Mouse (Mus musculus): ENCODE data around the gene Got1. TPM values are rescaled to one million over a fixed set of nuclear protein-coding genes. Genes with fewer than 3 reads are reported as not detected.
A peak's percentile ranks its signal among the peaks of the same experiment; 100 is the strongest.
"Not testable (repeated sequence)": the region's sequence is repeated elsewhere in the genome, so short reads cannot be mapped to it uniquely, and the experiment has no call there.

The Got1 gene
- total and polyA plus RNA-seq, 3 experiments = 12.7 to 60.3 (median 57.9) TPM

- Histone ChIP-seq H3K9me3 (replicated peaks) (no peaks in the 10 kb centered on the region), H3K27me3 (ENCODE audit: insufficient read depth, low read length) (no peaks in the 10 kb centered on the region), H3K4me1 (ENCODE audit: insufficient read depth, low read depth, low read length) (no peaks in the 10 kb centered on the region), H3K36me3 (replicated peaks) (peaks cover 89% of the 10 kb centered on the region), H3K4me3 (ENCODE audit: low read depth, low read length) (no peak overlapping the region)
- no peak for DNase-seq (ENCODE audit: low spot score)
- TF ChIP-seq TAL1 (conservative IDR thresholded peaks at IDR 0.05; ENCODE audit: low read depth, low read length) (no peak), GATA1 (IDR thresholded peaks at IDR 0.05; ENCODE audit: borderline replicate concordance, low read length) (no peak), CTCF (IDR thresholded peaks at IDR 0.05; ENCODE audit: low read depth, low read length) (no peak), POLR2AphosphoS5 (IDR thresholded peaks at IDR 0.05; ENCODE audit: insufficient replicate concordance, low read depth, low read length) (no peak), GATA2 (IDR thresholded peaks at IDR 0.05; ENCODE audit: borderline replicate concordance, low read depth, low read length) (no peak)
- no peak for ATAC-seq (ENCODE audit: extremely low read depth, insufficient number of reproducible peaks, low FRiP score, poor library complexity, severe bottlenecking)
Measured at GRCm38 (mm10) chr19:43498874-43499273, 25.5 kb downstream of the Got1 start.

GRCm38 (mm10) chr19:43497440-43497839, 27.0 kb downstream of the Got1 start:
- DNase-seq (ENCODE audit: low spot score) (no peak), ATAC-seq (ENCODE audit: extremely low read depth, insufficient number of reproducible peaks, low FRiP score, poor library complexity, severe bottlenecking) (no peak)
- H3K4me1 ChIP-seq (ENCODE audit: insufficient read depth, low read depth, low read length) = no peaks in the 10 kb centered on the region
- peaks cover 90% of the 10 kb centered on the region for H3K36me3 ChIP-seq (replicated peaks)
- H3K9me3 ChIP-seq (replicated peaks) = no peaks in the 10 kb centered on the region
- no peaks in the 10 kb centered on the region for H3K27me3 ChIP-seq (ENCODE audit: insufficient read depth, low read length)
- H3K4me3 ChIP-seq (ENCODE audit: low read depth, low read length) = no peak overlapping the region
- TF ChIP-seq TAL1 (conservative IDR thresholded peaks at IDR 0.05; ENCODE audit: low read depth, low read length) (no peak), GATA2 (IDR thresholded peaks at IDR 0.05; ENCODE audit: borderline replicate concordance, low read depth, low read length) (no peak), GATA1 (IDR thresholded peaks at IDR 0.05; ENCODE audit: borderline replicate concordance, low read length) (no peak), POLR2AphosphoS5 (IDR thresholded peaks at IDR 0.05; ENCODE audit: insufficient replicate concordance, low read depth, low read length) (no peak), CTCF (IDR thresholded peaks at IDR 0.05; ENCODE audit: low read depth, low read length) (no peak)

- no peak overlapping the region for H3K4me3 ChIP-seq (ENCODE audit: low read depth, low read length)
- H3K27me3 ChIP-seq (ENCODE audit: insufficient read depth, low read length) = no peaks in the 10 kb centered on the region
- H3K4me1 ChIP-seq (ENCODE audit: insufficient read depth, low read depth, low read length) = no peaks in the 10 kb centered on the region
- DNase-seq (ENCODE audit: low spot score) = peak; percentile 43
- ATAC-seq (ENCODE audit: extremely low read depth, insufficient number of reproducible peaks, low FRiP score, poor library complexity, severe bottlenecking) = peak; percentile 22; the same call in 1 of the 2 replicates
- no peaks in the 10 kb centered on the region for H3K9me3 ChIP-seq (replicated peaks)
- TF ChIP-seq GATA2 (IDR thresholded peaks at IDR 0.05; ENCODE audit: borderline replicate concordance, low read depth, low read length) (no peak), CTCF (IDR thresholded peaks at IDR 0.05; ENCODE audit: low read depth, low read length) (peak; percentile 92), TAL1 (conservative IDR thresholded peaks at IDR 0.05; ENCODE audit: low read depth, low read length) (no peak)
- peaks cover 92% of the 10 kb centered on the region for H3K36me3 ChIP-seq (replicated peaks)
Measured at GRCm38 (mm10) chr19:43495846-43496245, 28.6 kb downstream of the Got1 start.

- ATAC-seq (ENCODE audit: extremely low read depth, insufficient number of reproducible peaks, low FRiP score, poor library complexity, severe bottlenecking) = no peak
- no peaks in the 10 kb centered on the region for H3K4me1 ChIP-seq (ENCODE audit: insufficient read depth, low read depth, low read length)
- H3K36me3 ChIP-seq (replicated peaks) = peaks cover 92% of the 10 kb centered on the region
- no peaks in the 10 kb centered on the region for H3K27me3 ChIP-seq (ENCODE audit: insufficient read depth, low read length)
- TF ChIP-seq TAL1 (conservative IDR thresholded peaks at IDR 0.05; ENCODE audit: low read depth, low read length) = no peak
- DNase-seq (ENCODE audit: low spot score) = no peak
- H3K9me3 ChIP-seq (replicated peaks) = no peaks in the 10 kb centered on the region
- no peak overlapping the region for H3K4me3 ChIP-seq (ENCODE audit: low read depth, low read length)
Measured at GRCm38 (mm10) chr19:43494914-43495313, 29.5 kb downstream of the Got1 start.

- H3K4me3 ChIP-seq (ENCODE audit: low read depth, low read length) = no peak overlapping the region
- peaks cover 92% of the 10 kb centered on the region for H3K36me3 ChIP-seq (replicated peaks)
- no peaks in the 10 kb centered on the region for H3K9me3 ChIP-seq (replicated peaks)
- no peak for DNase-seq (ENCODE audit: low spot score)
- no peak for ATAC-seq (ENCODE audit: extremely low read depth, insufficient number of reproducible peaks, low FRiP score, poor library complexity, severe bottlenecking)
- H3K4me1 ChIP-seq (ENCODE audit: insufficient read depth, low read depth, low read length) = no peaks in the 10 kb centered on the region
- H3K27me3 ChIP-seq (ENCODE audit: insufficient read depth, low read length) = no peaks in the 10 kb centered on the region
- TF ChIP-seq POLR2AphosphoS5 (IDR thresholded peaks at IDR 0.05; ENCODE audit: insufficient replicate concordance, low read depth, low read length) (no peak), GATA2 (IDR thresholded peaks at IDR 0.05; ENCODE audit: borderline replicate concordance, low read depth, low read length) (no peak), TAL1 (conservative IDR thresholded peaks at IDR 0.05; ENCODE audit: low read depth, low read length) (no peak), CTCF (IDR thresholded peaks at IDR 0.05; ENCODE audit: low read depth, low read length) (no peak), GATA1 (IDR thresholded peaks at IDR 0.05; ENCODE audit: borderline replicate concordance, low read length) (no peak)
Measured at GRCm38 (mm10) chr19:43493878-43494277, 30.5 kb downstream of the Got1 start.

- ATAC-seq (ENCODE audit: extremely low read depth, insufficient number of reproducible peaks, low FRiP score, poor library complexity, severe bottlenecking); H3K9me3 ChIP-seq (replicated peaks); H3K4me3 ChIP-seq (ENCODE audit: low read depth, low read length); DNase-seq (ENCODE audit: low spot score); H3K27me3 ChIP-seq (ENCODE audit: insufficient read depth, low read length); H3K4me1 ChIP-seq (ENCODE audit: insufficient read depth, low read depth, low read length): not testable (repeated sequence)
- peaks cover 93% of the 10 kb centered on the region for H3K36me3 ChIP-seq (replicated peaks)
Measured at GRCm38 (mm10) chr19:43493316-43493715, 31.1 kb downstream of the Got1 start.

- ATAC-seq (ENCODE audit: extremely low read depth, insufficient number of reproducible peaks, low FRiP score, poor library complexity, severe bottlenecking) = no peak; the same call in 1 of the 2 replicates
- DNase-seq (ENCODE audit: low spot score) = no peak
- no peak overlapping the region for H3K4me3 ChIP-seq (ENCODE audit: low read depth, low read length)
Measured at GRCm38 (mm10) chr19:43487429-43487828, 37.0 kb downstream of the Got1 start.

More at GRCm38 (mm10) chr19:43487429-43487828, 37.0 kb downstream of the Got1 start:
- no peaks in the 10 kb centered on the region for H3K27me3 ChIP-seq (ENCODE audit: insufficient read depth, low read length)
- peaks cover 84% of the 10 kb centered on the region for H3K36me3 ChIP-seq (replicated peaks)
- no peaks in the 10 kb centered on the region for H3K9me3 ChIP-seq (replicated peaks)
- TF ChIP-seq GATA1 (IDR thresholded peaks at IDR 0.05; ENCODE audit: borderline replicate concordance, low read length) = no peak
- TF ChIP-seq TAL1 (conservative IDR thresholded peaks at IDR 0.05; ENCODE audit: low read depth, low read length) = no peak
- TF ChIP-seq CTCF (IDR thresholded peaks at IDR 0.05; ENCODE audit: low read depth, low read length) = no peak
- no peaks in the 10 kb centered on the region for H3K4me1 ChIP-seq (ENCODE audit: insufficient read depth, low read depth, low read length)
